Comparison of ENCODE assay signal across 17 mouse cellular contexts in the genomic region with DNA sequence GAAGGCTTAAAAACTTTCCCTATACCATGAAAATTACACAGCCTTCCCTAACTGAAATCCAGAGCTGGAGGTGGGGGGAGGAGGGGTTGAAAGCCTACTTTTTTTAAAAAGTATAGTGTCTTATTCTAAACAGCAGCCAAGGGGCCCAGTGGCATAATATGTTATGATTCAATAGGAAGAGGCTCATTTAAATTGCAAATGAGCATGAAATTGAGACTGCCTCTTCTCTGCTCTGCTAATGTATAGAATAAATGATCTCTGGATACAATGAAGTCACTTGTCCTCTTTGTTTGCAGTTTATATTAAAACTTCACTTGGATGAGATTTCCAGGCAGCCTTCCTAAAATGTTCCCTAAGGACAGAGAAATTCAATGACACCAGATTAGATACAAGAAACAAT.
"Had no signal": no experiment of that assay in that cellular context is flagged by ENCODE, and none has a peak within 500 bp of the region (broad histone marks: within the 10 kb centered on the region; RNA-seq: fewer than 3 reads in every experiment).

No protein-coding gene starts in this region.

- ATAC-seq: liver, postnatal 0 days had no signal

- H3K4me1 ChIP-seq: liver, embryonic 13.5 days; lung, embryonic 15.5 days; megakaryocyte, embryonic 14.5 days had no signal

- H3K9ac ChIP-seq: limb, embryonic 12.5 days; liver, embryonic 13.5 days; liver, postnatal 0 days; lung, embryonic 15.5 days; neural tube, embryonic 12.5 days; stomach, embryonic 15.5 days had no signal

- H3K27me3 ChIP-seq: limb, embryonic 12.5 days; liver, embryonic 13.5 days; lung, embryonic 15.5 days; neural tube, embryonic 12.5 days; stomach, embryonic 15.5 days had no signal

- H3K9me3 ChIP-seq: limb, embryonic 12.5 days; liver, embryonic 13.5 days; lung, embryonic 15.5 days; neural tube, embryonic 12.5 days; stomach, embryonic 15.5 days had no signal

- DNase-seq: kidney, adult 8-10 months; kidney, postnatal 36 days; layer of hippocampus, adult 9-11 months; layer of hippocampus, postnatal 36 days; liver; liver, embryonic 13.5 days; liver, postnatal 0 days; lung, postnatal 14 days; right cerebral cortex, postnatal 14 days; thymus, postnatal 4 days had no signal

- H3K36me3 ChIP-seq: limb, embryonic 12.5 days; liver, embryonic 13.5 days; lung, embryonic 15.5 days; neural tube, embryonic 12.5 days; stomach, embryonic 15.5 days had no signal

- H3K4me2 ChIP-seq: limb, embryonic 12.5 days; liver, embryonic 13.5 days; lung, embryonic 15.5 days; neural tube, embryonic 12.5 days; stomach, embryonic 15.5 days had no signal

- H3K4me3 ChIP-seq: limb, embryonic 12.5 days; liver, embryonic 13.5 days; lung, embryonic 15.5 days; neural tube, embryonic 12.5 days; stomach, embryonic 15.5 days had no signal

- H3K27ac ChIP-seq: kidney, postnatal 0 days; limb, embryonic 12.5 days; liver, embryonic 13.5 days; lung, embryonic 15.5 days; macrophage; neural tube, embryonic 12.5 days; stomach, embryonic 15.5 days had no signal
